Comparison of ENCODE assay signal across 15 mouse cellular contexts in the genomic region with DNA sequence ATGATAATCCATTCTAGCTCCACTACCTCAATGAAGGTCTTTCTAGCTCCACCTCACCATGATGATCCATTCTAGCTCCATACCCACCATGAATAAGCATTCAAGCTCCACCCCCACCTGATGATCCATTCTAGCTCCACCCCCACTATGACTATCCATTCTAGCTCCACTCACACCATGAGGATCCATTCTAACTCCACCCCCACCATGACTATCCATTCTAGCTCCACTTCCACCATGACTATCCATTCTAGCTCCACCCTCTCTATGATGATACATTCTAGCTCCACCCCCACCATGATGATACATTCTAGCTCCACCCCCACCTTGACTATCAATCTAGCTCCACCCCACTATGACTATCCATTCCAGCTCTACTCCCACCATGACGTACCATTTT. TPM values are rescaled to one million over a fixed set of nuclear protein-coding genes. Genes with fewer than 3 reads are reported as not detected.
DNase-seq lines count a peak whose midpoint lies in the region; ATAC-seq and TF ChIP-seq lines count a peak whose summit lies in the region.
"Had no signal": no experiment of that assay in that cellular context is flagged by ENCODE, and none has a peak within 500 bp of the region (broad histone marks: within the 10 kb centered on the region; RNA-seq: fewer than 3 reads in every experiment).

No protein-coding gene starts in this region.

- ATAC-seq in forebrain, embryonic 11.5 days (replicated peaks; ENCODE audit: low FRiP score): peak; percentile 36
- no peak for ATAC-seq in forebrain, postnatal 0 days
- peak; percentile 49; the same call in 1 of the 2 replicates for ATAC-seq in liver, embryonic 11.5 days (replicated peaks; ENCODE audit: low FRiP score)
- ATAC-seq in erythroid progenitor cell, adult 5-6 weeks (replicated peaks; ENCODE audit: low FRiP score, poor library complexity, severe bottlenecking): peak; percentile 63
- 0 out of 2 replicates have a peak, but pooled peaks have one; percentile 27 for ATAC-seq in midbrain, embryonic 16.5 days

- 97% methylated on average over 1 of the region's 1 CpGs for WGBS in forebrain, embryonic 11.5 days
- 94% methylated on average over 1 of the region's 1 CpGs for WGBS in forebrain, postnatal 0 days
- 95% methylated on average over 1 of the region's 1 CpGs for WGBS in liver, embryonic 11.5 days
- whole genome bisulfite sequencing in midbrain, embryonic 16.5 days: 100% methylated on average over 1 of the region's 1 CpGs

- no peak overlapping the region for H3K4me3 ChIP-seq in forebrain, embryonic 11.5 days (ENCODE audit: low read depth, low read length)
- no peak overlapping the region for H3K4me3 ChIP-seq in forebrain, postnatal 0 days (ENCODE audit: low read depth, low read length)
- H3K4me3 ChIP-seq in liver, embryonic 11.5 days (ENCODE audit: low read depth, low read length): no peak overlapping the region
- H3K4me3 ChIP-seq in midbrain, embryonic 16.5 days (ENCODE audit: low read depth, low read length): no peak overlapping the region
- H3K4me3 ChIP-seq: forebrain, embryonic 10.5 days; hindbrain, embryonic 15.5 days; layer of hippocampus, adult 2 months; liver, embryonic 15.5 days; stomach, embryonic 15.5 days had no signal

- no peak for TF ChIP-seq CTCF in forebrain, postnatal 0 days (IDR thresholded peaks at IDR 0.05; ENCODE audit: low read depth)

- no peaks in the 10 kb centered on the region for H3K4me1 ChIP-seq in forebrain, embryonic 11.5 days (replicated peaks; ENCODE audit: control insufficient read depth, insufficient read depth, low read length)
- H3K4me1 ChIP-seq in forebrain, postnatal 0 days (ENCODE audit: insufficient read depth): peaks cover 3% of the 10 kb centered on the region; the same call in 1 of the 2 replicates
- H3K4me1 ChIP-seq in liver, embryonic 11.5 days (replicated peaks; ENCODE audit: control insufficient read depth, insufficient read depth, low read length): no peaks in the 10 kb centered on the region
- no peaks in the 10 kb centered on the region for H3K4me1 ChIP-seq in midbrain, embryonic 16.5 days (ENCODE audit: control insufficient read depth, insufficient read depth, low read length)
- H3K4me1 ChIP-seq: forebrain, embryonic 10.5 days; liver, embryonic 15.5 days; stomach, embryonic 15.5 days had no signal

- no peaks in the 10 kb centered on the region for H3K27me3 ChIP-seq in forebrain, embryonic 11.5 days (ENCODE audit: control insufficient read depth, insufficient read depth, low read length)
- H3K27me3 ChIP-seq in forebrain, postnatal 0 days (ENCODE audit: insufficient read depth, low read length): no peaks in the 10 kb centered on the region
- H3K27me3 ChIP-seq in liver, embryonic 11.5 days (replicated peaks; ENCODE audit: control insufficient read depth, insufficient read depth, low read length): no peaks in the 10 kb centered on the region
- H3K27me3 ChIP-seq in midbrain, embryonic 16.5 days (ENCODE audit: control insufficient read depth, insufficient read depth, low read depth, low read length): no peaks in the 10 kb centered on the region
- H3K27me3 ChIP-seq: hindbrain, embryonic 15.5 days; liver, embryonic 15.5 days; stomach, embryonic 15.5 days had no signal

- H3K36me3 ChIP-seq in forebrain, embryonic 11.5 days (ENCODE audit: control insufficient read depth, insufficient read depth, low read length): no peaks in the 10 kb centered on the region
- no peaks in the 10 kb centered on the region for H3K36me3 ChIP-seq in forebrain, postnatal 0 days (ENCODE audit: insufficient read depth)
- H3K36me3 ChIP-seq in liver, embryonic 11.5 days (ENCODE audit: control insufficient read depth, insufficient read depth, low read length): no peaks in the 10 kb centered on the region
- H3K36me3 ChIP-seq in midbrain, embryonic 16.5 days (ENCODE audit: control insufficient read depth, insufficient read depth, low read length): no peaks in the 10 kb centered on the region
- H3K36me3 ChIP-seq: forebrain, embryonic 10.5 days; hindbrain, embryonic 15.5 days; liver, embryonic 15.5 days; stomach, embryonic 15.5 days had no signal

- no peak overlapping the region for H3K27ac ChIP-seq in forebrain, embryonic 11.5 days (ENCODE audit: low read depth, low read length)
- H3K27ac ChIP-seq in forebrain, postnatal 0 days (ENCODE audit: low read depth, low read length): no peak overlapping the region
- H3K27ac ChIP-seq in liver, embryonic 11.5 days (ENCODE audit: low read depth, low read length): no peak overlapping the region
- H3K27ac ChIP-seq in midbrain, embryonic 16.5 days (ENCODE audit: low read length): no peak overlapping the region
- H3K27ac ChIP-seq: forebrain, embryonic 10.5 days; hindbrain, embryonic 15.5 days; layer of hippocampus, adult 2 months; liver, embryonic 15.5 days; stomach, embryonic 15.5 days had no signal

- no peak overlapping the region for H3K9ac ChIP-seq in forebrain, embryonic 11.5 days (ENCODE audit: low read length)
- H3K9ac ChIP-seq in forebrain, postnatal 0 days: no peak overlapping the region
- no peak overlapping the region for H3K9ac ChIP-seq in liver, embryonic 11.5 days (ENCODE audit: low read depth, low read length)
- H3K9ac ChIP-seq in midbrain, embryonic 16.5 days (ENCODE audit: low read depth, low read length): no peak overlapping the region
- H3K9ac ChIP-seq: hindbrain, embryonic 15.5 days; liver, embryonic 15.5 days; stomach, embryonic 15.5 days had no signal

- no peak for DNase-seq in forebrain, embryonic 11.5 days (ENCODE audit: low spot score)
- DNase-seq in forebrain, postnatal 0 days: no peak
- DNase-seq in liver, embryonic 11.5 days (ENCODE audit: low spot score): no peak
- DNase-seq in liver: no peak
- no peak for DNase-seq in urinary bladder, adult 2 months (ENCODE audit: low spot score)
- no peak for DNase-seq in embryo, embryonic 10.5 days (ENCODE audit: low spot score)
- DNase-seq: cerebellum, adult 9-11 months; right cerebral cortex, adult 18-20 months had no signal

- H3K4me2 ChIP-seq in forebrain, embryonic 11.5 days (ENCODE audit: low read depth, low read length, severe bottlenecking): no peak overlapping the region
- H3K4me2 ChIP-seq in forebrain, postnatal 0 days (ENCODE audit: low read depth): no peak overlapping the region
- no peak overlapping the region for H3K4me2 ChIP-seq in liver, embryonic 11.5 days
- H3K4me2 ChIP-seq in midbrain, embryonic 16.5 days (ENCODE audit: low read length): no peak overlapping the region
- H3K4me2 ChIP-seq: hindbrain, embryonic 15.5 days; liver, embryonic 15.5 days; stomach, embryonic 15.5 days had no signal

- no peaks in the 10 kb centered on the region; the same call in 1 of the 2 replicates for H3K9me3 ChIP-seq in forebrain, embryonic 11.5 days (ENCODE audit: control insufficient read depth, low read length)
- H3K9me3 ChIP-seq in forebrain, postnatal 0 days (ENCODE audit: low read length): no peaks in the 10 kb centered on the region
- no peaks in the 10 kb centered on the region for H3K9me3 ChIP-seq in liver, embryonic 11.5 days (ENCODE audit: control insufficient read depth, low read length)
- H3K9me3 ChIP-seq in midbrain, embryonic 16.5 days (replicated peaks; ENCODE audit: control insufficient read depth, low read length, poor library complexity, severe bottlenecking): no peaks in the 10 kb centered on the region
- H3K9me3 ChIP-seq: hindbrain, embryonic 15.5 days; liver, embryonic 15.5 days; stomach, embryonic 15.5 days had no signal

RNA-seq across cellular contexts. Expression of a gene that starts 3.6 kb away (rescaled TPM):
- polyA plus RNA-seq in forebrain, embryonic 11.5 days (2014; fragmentation: Nextera tagmentation; extraction: Ambion mirVana): 0.15 and 0.19 TPM in 2 replicates
- 24.4 and 25.5 TPM in 2 replicates for total RNA-seq in forebrain, postnatal 0 days (2014; rRNA removed)
- 1.1 and 1.9 TPM in 2 replicates for polyA plus RNA-seq in forebrain, postnatal 0 days (2015; fragmentation: Nextera tagmentation; extraction: Ambion mirVana)
- polyA plus RNA-seq in liver, embryonic 11.5 days (2014; fragmentation: Nextera tagmentation; extraction: Ambion mirVana): not detected in 2 replicates
- 8.3 TPM in 1 of 2 replicates, not detected in the other for total RNA-seq in erythroid progenitor cell, adult 5-6 weeks (2015; ENCODE audit: low replicate concordance)
- total RNA-seq in erythroid progenitor cell, adult 5-6 weeks (2017; ENCODE audit: low replicate concordance): 0.51 TPM in 1 of 2 replicates, not detected in the other
- 1.4 and 2.5 TPM in 2 replicates for polyA plus RNA-seq in midbrain, embryonic 16.5 days (2015; fragmentation: Nextera tagmentation; extraction: Ambion mirVana)
- 0.15 and 0.41 TPM in 2 replicates for polyA plus RNA-seq in urinary bladder, adult 2 months (2012; rRNA removed)
- polyA plus RNA-seq: liver, embryonic 15.5 days had no signal
